Mouse (Mus musculus): ENCODE data around the gene Tbc1d1. TPM values are rescaled to one million over a fixed set of nuclear protein-coding genes. Genes with fewer than 3 reads are reported as not detected.

The Tbc1d1 gene
- polyA plus RNA-seq, 1 experiment = 2.8 TPM

GRCm38 (mm10) chr5:64267279-64267678 lies 111.2 kb downstream of the Tbc1d1 start:
- no peak for TF ChIP-seq GATA1 (IDR thresholded peaks at IDR 0.05; ENCODE audit: low read length)

GRCm38 (mm10) chr5:64269669-64270068 lies 113.6 kb downstream of the Tbc1d1 start:
- no peak for TF ChIP-seq GATA1 (IDR thresholded peaks at IDR 0.05; ENCODE audit: low read length)

- TF ChIP-seq GATA1 (IDR thresholded peaks at IDR 0.05; ENCODE audit: low read length) = no peak
Measured at GRCm38 (mm10) chr5:64273517-64273916, 117.4 kb downstream of the Tbc1d1 start.

GRCm38 (mm10) chr5:64274296-64274695 lies 118.2 kb downstream of the Tbc1d1 start:
- TF ChIP-seq GATA1 (IDR thresholded peaks at IDR 0.05; ENCODE audit: low read length) = no peak

GRCm38 (mm10) chr5:64274738-64275451 lies 118.8 kb downstream of the Tbc1d1 start:
- no peak for TF ChIP-seq GATA1 (IDR thresholded peaks at IDR 0.05; ENCODE audit: low read length)

- TF ChIP-seq GATA1 (IDR thresholded peaks at IDR 0.05; ENCODE audit: low read length) = no peak
Measured at GRCm38 (mm10) chr5:64277646-64278191, 121.6 kb downstream of the Tbc1d1 start.

GRCm38 (mm10) chr5:64279668-64280067 lies 123.6 kb downstream of the Tbc1d1 start:
- no peak for TF ChIP-seq GATA1 (IDR thresholded peaks at IDR 0.05; ENCODE audit: low read length)

- TF ChIP-seq GATA1 (IDR thresholded peaks at IDR 0.05; ENCODE audit: low read length) = no peak
Measured at GRCm38 (mm10) chr5:64280191-64280590, 124.1 kb downstream of the Tbc1d1 start.

- no peak for TF ChIP-seq GATA1 (IDR thresholded peaks at IDR 0.05; ENCODE audit: low read length)
Measured at GRCm38 (mm10) chr5:64280613-64281012, 124.5 kb downstream of the Tbc1d1 start.

GRCm38 (mm10) chr5:64281674-64282073 lies 125.6 kb downstream of the Tbc1d1 start:
- no peak for TF ChIP-seq GATA1 (IDR thresholded peaks at IDR 0.05; ENCODE audit: low read length)

GRCm38 (mm10) chr5:64282594-64282993 lies 126.5 kb downstream of the Tbc1d1 start:
- TF ChIP-seq GATA1 (IDR thresholded peaks at IDR 0.05; ENCODE audit: low read length) = no peak

GRCm38 (mm10) chr5:64285289-64285688 lies 129.2 kb downstream of the Tbc1d1 start:
- no peak for TF ChIP-seq GATA1 (IDR thresholded peaks at IDR 0.05; ENCODE audit: low read length)

GRCm38 (mm10) chr5:64285851-64286250 lies 129.7 kb downstream of the Tbc1d1 start:
- no peak for TF ChIP-seq GATA1 (IDR thresholded peaks at IDR 0.05; ENCODE audit: low read length)

- no peak for TF ChIP-seq GATA1 (IDR thresholded peaks at IDR 0.05; ENCODE audit: low read length)
Measured at GRCm38 (mm10) chr5:64287287-64287686, 131.2 kb downstream of the Tbc1d1 start.

- TF ChIP-seq GATA1 (IDR thresholded peaks at IDR 0.05; ENCODE audit: low read length) = no peak
Measured at GRCm38 (mm10) chr5:64288031-64288928, 132.2 kb downstream of the Tbc1d1 start.
